Mouse (Mus musculus): Measurements from ENCODE around the gene Usp6nl.

GRCm38 (mm10) chr2:6380401-6380800 is 57.9 kb downstream of the Usp6nl start:
- TF ChIP-seq CTCF (IDR thresholded peaks at IDR 0.05; ENCODE audit: insufficient read depth, low read depth, low read length) (no peak), POLR2A (IDR thresholded peaks at IDR 0.05; ENCODE audit: insufficient read depth, low read depth, low read length) (no peak)
